Mouse (Mus musculus) lung, postnatal 10 days (tissue): ENCODE measurements around the gene Nae1.
"Not testable (repeated sequence)": the region's sequence is repeated elsewhere in the genome, so short reads cannot be mapped to it uniquely, and the experiment has no call there.

Experiments
- DNase-seq: peaks from one replicate; pipeline ENCODE4 v3.0.0; 2021

Nae1 gene

GRCm38 (mm10) chr8:104533971-104534778, at the start of gene Nae1, which contains the start of gene Car7:
Gene Nae1 (minus strand): TSS chr8:104534637.
Gene Car7 (plus strand): TSS chr8:104534689.
- peak; percentile 94 for DNase-seq

- not testable (repeated sequence) for DNase-seq
Measured at GRCm38 (mm10) chr8:104577606-104578005, 43.2 kb upstream of the Nae1 start.

GRCm38 (mm10) chr8:104576820-104577219, 42.4 kb upstream of the Nae1 start:
- no peak for DNase-seq

- DNase-seq, result peak; percentile 90
Measured at GRCm38 (mm10) chr8:104570436-104571343, 36.3 kb upstream of the Nae1 start.

- DNase-seq, result peak; percentile 50
Measured at GRCm38 (mm10) chr8:104569559-104569958, 35.1 kb upstream of the Nae1 start.

GRCm38 (mm10) chr8:104565457-104565798, 31.0 kb upstream of the Nae1 start:
- DNase-seq, result no peak

GRCm38 (mm10) chr8:104564633-104565456, 30.4 kb upstream of the Nae1 start:
- peak; percentile 92 for DNase-seq

- no peak for DNase-seq
Measured at GRCm38 (mm10) chr8:104560731-104561130, 26.3 kb upstream of the Nae1 start.

GRCm38 (mm10) chr8:104557226-104557625, 22.8 kb upstream of the Nae1 start:
- DNase-seq, result no peak

- no peak for DNase-seq
Measured at GRCm38 (mm10) chr8:104555191-104555590, 20.8 kb upstream of the Nae1 start.

- no peak for DNase-seq
Measured at GRCm38 (mm10) chr8:104543440-104544045, 9.1 kb upstream of the Nae1 start.

- DNase-seq, result no peak
Measured at GRCm38 (mm10) chr8:104542160-104542559, 7.7 kb upstream of the Nae1 start.

- DNase-seq, result no peak
Measured at GRCm38 (mm10) chr8:104541515-104541880, 7.1 kb upstream of the Nae1 start.

- DNase-seq, result no peak
Measured at GRCm38 (mm10) chr8:104540710-104541514, 6.5 kb upstream of the Nae1 start.

GRCm38 (mm10) chr8:104540238-104540637, 5.8 kb upstream of the Nae1 start:
- no peak for DNase-seq

GRCm38 (mm10) chr8:104539566-104539965, 5.1 kb upstream of the Nae1 start:
- DNase-seq, result no peak

GRCm38 (mm10) chr8:104538896-104539295, 4.5 kb upstream of the Nae1 start:
- no peak for DNase-seq

- no peak for DNase-seq
Measured at GRCm38 (mm10) chr8:104536028-104536427, 1.6 kb upstream of the Nae1 start.

- no peak for DNase-seq
Measured at GRCm38 (mm10) chr8:104535378-104535777, 941 bp upstream of the Nae1 start.

GRCm38 (mm10) chr8:104534779-104535141, 323 bp upstream of the Nae1 start:
- DNase-seq, result peak; percentile 44

GRCm38 (mm10) chr8:104533551-104533950, 886 bp downstream of the Nae1 start:
- DNase-seq, result no peak

- DNase-seq, result no peak
Measured at GRCm38 (mm10) chr8:104529671-104530070, 4.8 kb downstream of the Nae1 start.
